Mouse (Mus musculus) limb, embryonic 11.5 days (tissue): ENCODE data around the gene Dlx6. TPM values are rescaled to one million over a fixed set of nuclear protein-coding genes. Genes with fewer than 3 reads are reported as not detected.

Experiments
- ATAC-seq: fragments of 200-750 bp; cut with Nextera tagmentation; 2 replicates; pipeline ENCODE4 v1.8.0; 2017; ENCODE audit warnings: low read depth; ENCODE audit not compliant: insufficient number of reproducible peaks, low FRiP score, low TSS enrichment
- DNase-seq: peaks from one replicate; pipeline ENCODE4 v3.0.0-alpha.2; 2015; ENCODE audit warnings: low spot score
- H3K27ac ChIP-seq: fragments of 300-500 bp; sonication (generic); replicated peaks from 2 replicates; pipeline ENCODE4 v1.5.1; 2014; ENCODE audit warnings: low read depth, mild to moderate bottlenecking, low read length
- H3K27me3 ChIP-seq: fragments of 300-500 bp; sonication (generic); 2 replicates; pipeline ENCODE4 v1.6.1; 2014; ENCODE audit warnings: mild to moderate bottlenecking, low read length, mixed read lengths; ENCODE audit not compliant: control insufficient read depth, insufficient read depth
- H3K36me3 ChIP-seq: fragments of 300-500 bp; sonication (generic); 2 replicates; pipeline ENCODE4 v1.6.1; 2014; ENCODE audit warnings: mild to moderate bottlenecking, low read length, moderate library complexity, mixed read lengths; ENCODE audit not compliant: control insufficient read depth, insufficient read depth
- H3K4me1 ChIP-seq: fragments of 300-500 bp; sonication (generic); 2 replicates; pipeline ENCODE4 v1.6.1; 2014; ENCODE audit warnings: low read length, mixed read lengths; ENCODE audit not compliant: control insufficient read depth, insufficient read depth
- H3K4me2 ChIP-seq: fragments of 300-500 bp; sonication (generic); 2 replicates; pipeline ENCODE4 v1.6.1; 2014; ENCODE audit warnings: low read depth, mild to moderate bottlenecking, moderate library complexity; ENCODE audit not compliant: severe bottlenecking
- H3K4me3 ChIP-seq: fragments of 300-500 bp; sonication (generic); 2 replicates; pipeline ENCODE4 v1.5.1; 2014; ENCODE audit warnings: low read depth, low read length
- H3K9ac ChIP-seq: fragments of 300-500 bp; sonication (generic); 2 replicates; pipeline ENCODE4 v1.6.1; 2014; ENCODE audit warnings: mild to moderate bottlenecking, low read length
- H3K9me3 ChIP-seq: fragments of 300-500 bp; sonication (generic); 2 replicates; pipeline ENCODE4 v1.6.1; 2016; ENCODE audit warnings: low read length; ENCODE audit not compliant: control insufficient read depth
- WGBS: fragments of 180-500 bp; shearing (Covaris S2); extraction: QIAGEN DNeasy Blood & Tissue Kit; methylation state at CpG from one replicate; pipeline ENCODE4 v1.1.7; 2014; 5-methylcytosine and 5-hydroxymethylcytosine counted together
- polyA plus RNA-seq: library from polyadenylated mRNA; unstranded; fragments of >200 nt; fragmentation: Nextera tagmentation; extraction: Ambion mirVana; gene quantifications from 2 replicates; pipeline ENCODE4 v1.2.1, GENCODE M21; 2014

Gene Dlx6
- polyA plus RNA-seq, 1 experiment from 2014 or later = 0.36 TPM

GRCm38 (mm10) chr6:6870876-6871420 lies 7.8 kb downstream of the Dlx6 start:
- Histone ChIP-seq H3K9ac (no peak overlapping the region), H3K4me1 (no peaks in the 10 kb centered on the region), H3K36me3 (no peaks in the 10 kb centered on the region), H3K4me2 (no peak overlapping the region), H3K9me3 (no peaks in the 10 kb centered on the region), H3K27me3 (peaks cover 81% of the 10 kb centered on the region), H3K4me3 (no peak overlapping the region), H3K27ac (no peak overlapping the region)
- WGBS = 1% methylated on average over 7 of the region's 7 CpGs
- ATAC-seq (no peak), DNase-seq (no peak)

GRCm38 (mm10) chr6:6871692-6872091 lies 8.6 kb downstream of the Dlx6 start:
- no peaks in the 10 kb centered on the region for H3K4me1 ChIP-seq
- DNase-seq (no peak), ATAC-seq (no peak)
- no peak overlapping the region for H3K4me2 ChIP-seq
- 3% methylated on average over 5 of the region's 5 CpGs for WGBS
- no peak overlapping the region for H3K9ac ChIP-seq
- H3K27ac ChIP-seq = no peak overlapping the region
- no peaks in the 10 kb centered on the region for H3K36me3 ChIP-seq
- H3K9me3 ChIP-seq = no peaks in the 10 kb centered on the region
- H3K4me3 ChIP-seq = no peak overlapping the region
- peaks cover 82% of the 10 kb centered on the region for H3K27me3 ChIP-seq

- under 1% methylated on average over 5 of the region's 5 CpGs for WGBS
- ATAC-seq = no peak
- H3K4me3 ChIP-seq = no peak overlapping the region
- H3K36me3 ChIP-seq = no peaks in the 10 kb centered on the region
- H3K27ac ChIP-seq = no peak overlapping the region
- no peak overlapping the region for H3K9ac ChIP-seq
- H3K4me2 ChIP-seq = no peak overlapping the region
- H3K4me1 ChIP-seq = no peaks in the 10 kb centered on the region
- no peaks in the 10 kb centered on the region for H3K9me3 ChIP-seq
- peak; percentile 43 for DNase-seq
- peaks cover 83% of the 10 kb centered on the region for H3K27me3 ChIP-seq
Measured at GRCm38 (mm10) chr6:6872873-6873272, 9.7 kb downstream of the Dlx6 start.

- ATAC-seq (no peak), DNase-seq (peak; percentile 52)
- Histone ChIP-seq H3K4me3 (no peak overlapping the region), H3K36me3 (no peaks in the 10 kb centered on the region), H3K4me1 (peaks cover 1% of the 10 kb centered on the region; the same call in 1 of the 2 replicates), H3K9ac (no peak overlapping the region), H3K9me3 (no peaks in the 10 kb centered on the region), H3K27ac (no peak overlapping the region), H3K27me3 (peaks cover 90% of the 10 kb centered on the region), H3K4me2 (no peak overlapping the region)
- WGBS = under 1% methylated on average over 19 of the region's 19 CpGs
Measured at GRCm38 (mm10) chr6:6873476-6874072, 10.4 kb downstream of the Dlx6 start.

GRCm38 (mm10) chr6:6874073-6874771 lies 11.1 kb downstream of the Dlx6 start:
- peaks cover 3% of the 10 kb centered on the region; the same call in 1 of the 2 replicates for H3K4me1 ChIP-seq
- ATAC-seq (0 out of 2 replicates have a peak, but pooled peaks have one; percentile 27), DNase-seq (peak; percentile 64)
- H3K4me3 ChIP-seq = no peak overlapping the region
- no peaks in the 10 kb centered on the region for H3K36me3 ChIP-seq
- 0 out of 2 replicates have a peak overlapping the region, but pooled peaks have one; percentile 7 for H3K4me2 ChIP-seq
- H3K9ac ChIP-seq = 0 out of 2 replicates have a peak overlapping the region, but pooled peaks have one; percentile 17
- 1% methylated on average over 25 of the region's 25 CpGs for WGBS
- no peaks in the 10 kb centered on the region for H3K9me3 ChIP-seq
- H3K27ac ChIP-seq = no peak overlapping the region
- peaks cover 92% of the 10 kb centered on the region for H3K27me3 ChIP-seq

- Histone ChIP-seq H3K27me3 (peaks cover 92% of the 10 kb centered on the region), H3K27ac (no peak overlapping the region), H3K9ac (no peak overlapping the region), H3K4me2 (no peak overlapping the region), H3K36me3 (no peaks in the 10 kb centered on the region), H3K4me3 (no peak overlapping the region), H3K9me3 (no peaks in the 10 kb centered on the region), H3K4me1 (peaks cover 3% of the 10 kb centered on the region; the same call in 1 of the 2 replicates)
- DNase-seq = peak; percentile 56
- no peak for ATAC-seq
- 0% methylated on average over 11 of the region's 11 CpGs for WGBS
Measured at GRCm38 (mm10) chr6:6875136-6875535, 12.0 kb downstream of the Dlx6 start.

GRCm38 (mm10) chr6:6875676-6876075 lies 12.5 kb downstream of the Dlx6 start:
- Histone ChIP-seq H3K36me3 (no peaks in the 10 kb centered on the region), H3K27me3 (peaks cover 88% of the 10 kb centered on the region), H3K9ac (no peak overlapping the region), H3K9me3 (no peaks in the 10 kb centered on the region), H3K4me1 (peaks cover 3% of the 10 kb centered on the region; the same call in 1 of the 2 replicates), H3K4me2 (no peak overlapping the region), H3K4me3 (no peak overlapping the region), H3K27ac (no peak overlapping the region)
- DNase-seq (peak; percentile 37), ATAC-seq (no peak)
- 5% methylated on average over 9 of the region's 9 CpGs for WGBS

- Histone ChIP-seq H3K36me3 (no peaks in the 10 kb centered on the region), H3K27ac (no peak overlapping the region), H3K27me3 (peaks cover 87% of the 10 kb centered on the region), H3K4me1 (peaks cover 7% of the 10 kb centered on the region), H3K9ac (no peak overlapping the region), H3K4me2 (no peak overlapping the region), H3K4me3 (no peak overlapping the region), H3K9me3 (no peaks in the 10 kb centered on the region)
- ATAC-seq (no peak), DNase-seq (peak; percentile 27)
- 5% methylated on average over 2 of the region's 2 CpGs for WGBS
Measured at GRCm38 (mm10) chr6:6876231-6876630, 13.1 kb downstream of the Dlx6 start.
